Mouse (Mus musculus) monocyte, adult 5-6 weeks (primary cell): Measurements from ENCODE around the gene Gna11. TPM values are rescaled to one million over a fixed set of nuclear protein-coding genes. Genes with fewer than 3 reads are reported as not detected.

Experiments used
- ATAC-seq: fragments of 153-309, 156-312 bp; replicated peaks from 2 replicates; pipeline ENCODE4 v1.8.0; 2017; ENCODE audit warnings: mild to moderate bottlenecking; ENCODE audit not compliant: low TSS enrichment, insufficient number of reproducible peaks, severe bottlenecking, poor library complexity, low FRiP score
- total RNA-seq: library from RNA; stranded (forward); fragments of 200-1000, 200-491, 200-594 nt; gene quantifications from 3 replicates; pipeline ENCODE4 v1.2.3, GENCODE M21; 2017

Gene Gna11
- total RNA-seq, result 2.2 to 17.5 TPM (median 15.1 TPM) in 3 replicates

- ATAC-seq, result peak; percentile 82
Measured at GRCm38 (mm10) chr10:81545161-81545747, at the start of gene Gna11. Gene Gna11 (minus strand): TSS chr10:81545190.

GRCm38 (mm10) chr10:81593935-81594334 is 48.9 kb upstream of the Gna11 start:
- no peak for ATAC-seq

GRCm38 (mm10) chr10:81593223-81593622 is 48.2 kb upstream of the Gna11 start:
- no peak for ATAC-seq

- no peak for ATAC-seq
Measured at GRCm38 (mm10) chr10:81592631-81593030, 47.6 kb upstream of the Gna11 start.

GRCm38 (mm10) chr10:81591846-81592245 is 46.9 kb upstream of the Gna11 start:
- ATAC-seq, result no peak

- ATAC-seq, result no peak
Measured at GRCm38 (mm10) chr10:81588739-81589138, 43.7 kb upstream of the Gna11 start.

GRCm38 (mm10) chr10:81583347-81583746 is 38.4 kb upstream of the Gna11 start:
- no peak for ATAC-seq

GRCm38 (mm10) chr10:81580441-81581070 is 35.6 kb upstream of the Gna11 start:
- ATAC-seq, result peak; percentile 20; the same call in 1 of the 2 replicates

- no peak for ATAC-seq
Measured at GRCm38 (mm10) chr10:81579967-81580366, 35.0 kb upstream of the Gna11 start.

- ATAC-seq, result no peak
Measured at GRCm38 (mm10) chr10:81575695-81576094, 30.7 kb upstream of the Gna11 start.

GRCm38 (mm10) chr10:81575208-81575631 is 30.2 kb upstream of the Gna11 start:
- ATAC-seq, result no peak

GRCm38 (mm10) chr10:81574081-81575056 is 29.4 kb upstream of the Gna11 start, which contains the start of gene Tle2:
Gene Tle2 (plus strand): TSS chr10:81574561.
- no peak for ATAC-seq

- ATAC-seq, result no peak
Measured at GRCm38 (mm10) chr10:81572975-81573374, 28.0 kb upstream of the Gna11 start.

- ATAC-seq, result no peak
Measured at GRCm38 (mm10) chr10:81572133-81572671, 27.2 kb upstream of the Gna11 start.

- peak; percentile 88 for ATAC-seq
Measured at GRCm38 (mm10) chr10:81571501-81571876, 26.5 kb upstream of the Gna11 start.

- ATAC-seq, result peak; percentile 44
Measured at GRCm38 (mm10) chr10:81570831-81571500, 26.0 kb upstream of the Gna11 start.

- ATAC-seq, result no peak
Measured at GRCm38 (mm10) chr10:81570238-81570800, 25.3 kb upstream of the Gna11 start.

- ATAC-seq, result no peak
Measured at GRCm38 (mm10) chr10:81569507-81570237, 24.7 kb upstream of the Gna11 start.
